Mouse (Mus musculus) neural tube, embryonic 13.5 days (tissue): Measurements from ENCODE around the gene Clcn2. TPM values are rescaled to one million over a fixed set of nuclear protein-coding genes. Genes with fewer than 3 reads are reported as not detected.
"Not testable (repeated sequence)": the region's sequence is repeated elsewhere in the genome, so short reads cannot be mapped to it uniquely, and the experiment has no call there.

ENCODE experiments used
- ATAC-seq: fragments of 200-750 bp; cut with Nextera tagmentation; 2 replicates; pipeline ENCODE4 v1.8.0; 2017; ENCODE audit warnings: low read depth, mild to moderate bottlenecking, moderate TSS enrichment, moderate library complexity
- H3K27ac ChIP-seq: fragments of 300-500 bp; sonication (generic); replicated peaks from 2 replicates; pipeline ENCODE4 v1.5.1; 2015; ENCODE audit warnings: moderate library complexity, mild to moderate bottlenecking, inconsistent platforms
- H3K27me3 ChIP-seq: fragments of 300-500 bp; sonication (generic); 2 replicates; pipeline ENCODE4 v1.6.1; 2015; ENCODE audit warnings: mild to moderate bottlenecking, inconsistent platforms
- H3K36me3 ChIP-seq: fragments of 300-500 bp; sonication (generic); 2 replicates; pipeline ENCODE4 v1.6.1; 2015; ENCODE audit warnings: mild to moderate bottlenecking, inconsistent platforms
- H3K4me1 ChIP-seq: fragments of 300-500 bp; sonication (generic); replicated peaks from 2 replicates; pipeline ENCODE4 v1.6.1; 2015; ENCODE audit warnings: inconsistent platforms
- H3K4me2 ChIP-seq: fragments of 300-500 bp; sonication (generic); 2 replicates; pipeline ENCODE4 v1.6.1; 2015; ENCODE audit warnings: inconsistent platforms, mild to moderate bottlenecking, moderate library complexity
- H3K4me3 ChIP-seq: fragments of 300-500 bp; sonication (generic); 2 replicates; pipeline ENCODE4 v1.5.1; 2015; ENCODE audit warnings: mild to moderate bottlenecking, inconsistent platforms
- H3K9ac ChIP-seq: fragments of 300-500 bp; sonication (generic); 2 replicates; pipeline ENCODE4 v1.6.1; 2015; ENCODE audit warnings: moderate library complexity, mild to moderate bottlenecking, inconsistent platforms
- H3K9me3 ChIP-seq: fragments of 300-500 bp; sonication (generic); 2 replicates; pipeline ENCODE4 v1.6.1; 2016; ENCODE audit warnings: inconsistent platforms
- WGBS: fragments of 180-500 bp; shearing (Covaris S2); methylation state at CpG from one replicate; pipeline ENCODE4 v1.1.7; 2015; 5-methylcytosine and 5-hydroxymethylcytosine counted together
- polyA plus RNA-seq: library from polyadenylated mRNA; unstranded; fragments of >200 nt; fragmentation: Nextera tagmentation; extraction: Ambion mirVana; gene quantifications from 2 replicates; pipeline ENCODE4 v1.2.1, GENCODE M21; 2015

Gene Clcn2
- polyA plus RNA-seq, 1 experiment from 2014 or later, result 31.4 TPM

DNA sequence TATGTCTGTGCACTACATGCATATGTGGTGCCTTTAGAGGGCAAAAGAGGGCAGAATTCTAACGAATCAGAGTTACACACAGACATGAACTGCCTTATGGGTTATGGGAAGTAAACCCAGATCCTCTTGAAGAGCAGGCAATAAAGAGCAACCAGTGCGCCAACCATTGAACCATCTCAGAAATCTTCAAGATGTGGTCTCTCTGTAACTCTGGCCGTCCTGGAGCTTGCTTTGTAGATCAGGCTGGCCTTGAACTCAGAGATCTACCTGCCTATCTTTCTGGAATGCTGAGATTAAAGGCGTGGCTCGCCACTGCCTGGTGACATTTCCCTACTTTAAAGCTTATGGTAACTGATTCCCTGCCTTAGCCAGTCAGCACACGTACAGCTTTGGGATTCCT lies 45.7 kb downstream of the Clcn2 start:
- 29% methylated on average over 6 of the region's 6 CpGs for WGBS
- ATAC-seq, result no peak
- H3K4me2 ChIP-seq, result peak overlapping the region; percentile 95
- H3K4me1 ChIP-seq, result peaks cover 29% of the 10 kb centered on the region
- no peaks in the 10 kb centered on the region for H3K27me3 ChIP-seq
- no peaks in the 10 kb centered on the region for H3K9me3 ChIP-seq
- H3K27ac ChIP-seq, result no peak overlapping the region
- H3K36me3 ChIP-seq, result peaks cover 24% of the 10 kb centered on the region
- H3K9ac ChIP-seq, result peak overlapping the region; percentile 46; the same call in 1 of the 2 replicates
- H3K4me3 ChIP-seq, result peak overlapping the region; percentile 81

DNA sequence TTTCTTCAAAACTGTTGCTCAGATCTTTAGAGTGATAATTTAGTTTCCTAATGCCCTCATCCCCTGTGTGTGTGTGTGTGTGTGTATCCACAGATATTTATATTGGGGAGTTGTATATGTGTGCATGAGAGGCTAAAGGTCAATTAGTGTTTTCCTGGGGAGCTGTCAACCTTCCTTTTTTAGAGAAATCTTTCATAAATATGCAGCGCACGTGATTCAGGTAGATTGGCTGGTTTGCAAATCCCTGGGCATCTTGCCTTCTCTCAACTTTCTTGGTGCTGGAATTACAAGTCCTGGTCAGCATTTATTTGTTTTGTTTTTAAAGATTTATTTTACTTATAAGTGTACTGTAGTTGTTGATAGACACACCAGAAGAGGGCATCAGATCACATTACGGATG lies 47.3 kb downstream of the Clcn2 start:
- ATAC-seq, result no peak
- Histone ChIP-seq H3K9me3 (no peaks in the 10 kb centered on the region), H3K27ac (no peak overlapping the region), H3K4me2 (no peak overlapping the region), H3K9ac (no peak overlapping the region), H3K4me3 (no peak overlapping the region), H3K36me3 (peaks cover 15% of the 10 kb centered on the region), H3K4me1 (peaks cover 25% of the 10 kb centered on the region), H3K27me3 (no peaks in the 10 kb centered on the region)
- WGBS, result 88% methylated on average over 3 of the region's 3 CpGs

DNA sequence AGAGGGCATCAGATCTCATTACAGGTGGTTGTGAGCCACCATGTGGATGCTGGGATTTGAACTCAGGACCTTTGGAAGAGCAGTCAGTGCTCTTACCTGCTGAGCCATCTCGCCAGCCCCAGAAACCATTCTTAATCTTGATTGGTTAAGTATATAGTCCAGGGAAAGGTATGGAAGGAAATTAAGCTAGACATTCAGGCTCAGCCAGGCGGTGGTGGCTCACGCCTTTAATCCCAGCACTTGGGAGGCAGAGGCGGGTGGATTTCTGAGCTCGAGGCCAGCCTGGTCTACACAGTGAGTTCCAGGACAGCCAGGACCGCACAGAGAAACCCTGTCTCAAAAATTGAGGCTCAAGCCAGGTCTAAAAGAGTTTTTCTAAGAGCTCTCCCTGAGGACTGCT lies 49.5 kb downstream of the Clcn2 start, which contains the start of gene Eif4g1:
Eif4g1 (plus strand) TSS at position 301 of the 400 bp plus-strand sequence.
- not testable (repeated sequence) for H3K9ac ChIP-seq, H3K27me3 ChIP-seq, H3K4me2 ChIP-seq, H3K27ac ChIP-seq, H3K4me1 ChIP-seq, ATAC-seq, H3K4me3 ChIP-seq, H3K9me3 ChIP-seq
- WGBS, result 85% methylated on average over 3 of the region's 6 CpGs
- peaks cover 26% of the 10 kb centered on the region for H3K36me3 ChIP-seq

DNA sequence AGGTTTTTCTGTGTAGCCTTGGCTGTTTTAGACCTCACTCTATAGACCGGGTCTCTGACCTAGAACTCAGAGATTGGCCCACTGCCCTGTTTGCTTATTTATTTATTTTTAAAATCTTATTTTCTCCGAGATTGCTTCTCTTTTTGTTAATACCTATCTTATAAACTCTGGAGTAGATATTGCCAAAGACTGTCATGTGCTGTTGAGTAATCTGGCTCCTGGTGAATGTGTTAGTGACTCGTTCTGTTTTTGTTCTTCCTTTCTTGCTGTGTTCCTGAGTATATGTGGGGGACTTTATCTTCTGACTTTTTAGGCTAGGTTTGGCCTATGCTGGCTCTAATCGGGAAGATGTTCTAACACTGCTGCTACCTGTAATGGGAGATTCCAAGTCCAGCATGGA lies 59.9 kb downstream of the Clcn2 start:
- peaks cover 8% of the 10 kb centered on the region for H3K4me1 ChIP-seq
- H3K4me2 ChIP-seq, result no peak overlapping the region
- H3K4me3 ChIP-seq, result no peak overlapping the region
- H3K27ac ChIP-seq, result no peak overlapping the region
- no peaks in the 10 kb centered on the region for H3K9me3 ChIP-seq
- no peak overlapping the region for H3K9ac ChIP-seq
- peaks cover 83% of the 10 kb centered on the region for H3K36me3 ChIP-seq
- ATAC-seq, result no peak
- 88% methylated on average over 4 of the region's 4 CpGs for WGBS
- H3K27me3 ChIP-seq, result no peaks in the 10 kb centered on the region

DNA sequence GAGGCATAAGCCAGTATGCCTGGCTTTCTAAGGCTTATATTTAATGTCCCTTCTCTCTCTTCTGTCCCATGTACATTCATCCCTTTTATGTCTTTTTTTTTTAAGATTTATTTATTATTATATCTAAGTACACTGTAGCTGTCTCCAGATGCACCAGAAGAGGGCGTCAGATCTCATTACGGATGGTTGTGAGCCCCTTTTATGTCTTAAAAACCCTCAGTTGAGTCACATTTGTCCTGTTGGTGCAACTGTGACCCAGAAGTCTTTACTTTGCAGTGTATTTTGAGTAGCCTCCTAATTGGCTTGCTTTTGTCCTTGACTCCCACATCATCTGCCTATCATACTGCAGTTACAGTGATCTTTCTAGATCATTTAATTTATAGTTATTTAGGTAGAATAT lies 64.2 kb downstream of the Clcn2 start:
- peak overlapping the region; percentile 80 for H3K4me2 ChIP-seq
- 62% methylated on average over 2 of the region's 2 CpGs for WGBS

More for the DNA sequence above, 64.2 kb downstream of the Clcn2 start:
- 0 out of 2 replicates have a peak overlapping the region, but pooled peaks have one; percentile 86 for H3K4me3 ChIP-seq
- no peak overlapping the region for H3K27ac ChIP-seq
- no peaks in the 10 kb centered on the region for H3K27me3 ChIP-seq
- no peak overlapping the region for H3K9ac ChIP-seq
- H3K36me3 ChIP-seq, result peaks cover 40% of the 10 kb centered on the region
- peaks cover 19% of the 10 kb centered on the region for H3K4me1 ChIP-seq
- ATAC-seq, result no peak
- H3K9me3 ChIP-seq, result no peaks in the 10 kb centered on the region

Other genes with a start within 250 kb of the Clcn2 start
- gene Eif2b5, start 218.9 kb downstream of the Clcn2 start, polyA plus RNA-seq, result 102 and 103 TPM in 2 replicates
- 48.5 and 55.4 TPM in 2 replicates for gene Dvl3, start 200.8 kb downstream of the Clcn2 start, polyA plus RNA-seq
- gene Ap2m1, start 182.3 kb downstream of the Clcn2 start, polyA plus RNA-seq, result 1,020 and 1,063 TPM in 2 replicates
- 72.2 and 81.5 TPM in 2 replicates for gene Abcf3, start 169.2 kb downstream of the Clcn2 start, polyA plus RNA-seq
- gene Vwa5b2, start 128.3 kb downstream of the Clcn2 start, polyA plus RNA-seq, result 23.8 and 27.0 TPM in 2 replicates
- gene Eef1akmt4, start 106.2 kb downstream of the Clcn2 start, polyA plus RNA-seq, result 15.0 and 16.2 TPM in 2 replicates
- gene Gm49333, start 106.1 kb downstream of the Clcn2 start, polyA plus RNA-seq, result 1.4 TPM in 1 of 2 replicates, not detected in the other
- 43.2 and 44.8 TPM in 2 replicates for gene Alg3, start 106.0 kb downstream of the Clcn2 start, polyA plus RNA-seq
- 20.8 and 23.7 TPM in 2 replicates for gene Camk2n2, start 96.5 kb downstream of the Clcn2 start, polyA plus RNA-seq
- gene Ece2, start 87.9 kb downstream of the Clcn2 start, polyA plus RNA-seq, result 12.2 and 12.8 TPM in 2 replicates
- gene Psmd2, start 66.1 kb downstream of the Clcn2 start, polyA plus RNA-seq, result 352 and 361 TPM in 2 replicates
- 141 and 144 TPM in 2 replicates for gene Eif4g1, start 49.4 kb downstream of the Clcn2 start, polyA plus RNA-seq
- gene Fam131a, start 24.5 kb downstream of the Clcn2 start, polyA plus RNA-seq, result 26.3 and 27.8 TPM in 2 replicates
- gene Polr2h, start 81 bp downstream of the Clcn2 start, polyA plus RNA-seq, result 89.9 and 92.3 TPM in 2 replicates
- 5.8 and 6.9 TPM in 2 replicates for gene Chrd, start 15.4 kb upstream of the Clcn2 start, polyA plus RNA-seq
- gene Thpo, start 16.8 kb upstream of the Clcn2 start, polyA plus RNA-seq, result 0.99 and 1.5 TPM in 2 replicates